Mouse (Mus musculus) left cerebral cortex, postnatal 36 days (tissue): ENCODE data around the gene Larp4b. TPM values are rescaled to one million over a fixed set of nuclear protein-coding genes. Genes with fewer than 3 reads are reported as not detected.

Experiments used
- DNase-seq, 2 experiments: peaks; one replicate each; pipeline ENCODE4 v3.0.0; 2021 to 2022; ENCODE audit warnings: low spot score in 2 of 2, mixed read lengths in 1 of 2
- intact Hi-C: fragments of 180-260 bp; cut with DNase I; formaldehyde crosslinking; loops from one replicate; pipeline ENCODE4 v1.15.1; 2025
- total RNA-seq, 2 experiments: library from RNA; stranded (reverse); gene quantifications; 2 replicates each; pipeline ENCODE4 v1.2.3; 2021

Larp4b gene
- total RNA-seq, 2 experiments from 2014 or later = 75.5 to 76.3 TPM

- intact Hi-C loops = no loop called here
- no peak for DNase-seq
Observed at GRCm38 (mm10) chr13:9198106-9198505, 104.4 kb downstream of the Larp4b start.

GRCm38 (mm10) chr13:9198728-9199464 is 105.2 kb downstream of the Larp4b start:
- intact Hi-C loops = no loop called here
- no peak for DNase-seq

- intact Hi-C loops = no loop called here
- no peak for DNase-seq
Observed at GRCm38 (mm10) chr13:9199465-9199844, 105.8 kb downstream of the Larp4b start.

- no peak for DNase-seq
- intact Hi-C loops = no loop called here
Observed at GRCm38 (mm10) chr13:9222761-9223405, 129.2 kb downstream of the Larp4b start.

Other genes starting within 250 kb of the Larp4b start
- gene Wdr37, start 222.0 kb upstream of the Larp4b start, total RNA-seq = 100 to 1,000 TPM; 104 TPM
- gene Idi1, start 208.4 kb upstream of the Larp4b start, total RNA-seq = 10 to 100 TPM; 37.6 to 42.2 TPM
- under 1 TPM in 1 of 2 experiments, not detected in 1; 0.59 TPM for gene Gm9745, start 145.7 kb upstream of the Larp4b start, total RNA-seq
- not detected for gene Idi2, start 141.0 kb upstream of the Larp4b start, total RNA-seq
- 10 to 100 TPM; 36.3 to 37.2 TPM for gene Gtpbp4, start 97.8 kb upstream of the Larp4b start, total RNA-seq
- 10 to 100 TPM; 64.9 to 72.2 TPM for gene Dip2c, start 182.6 kb downstream of the Larp4b start, total RNA-seq